Comparison of ENCODE assay signal across 9 mouse cellular contexts in genomic region chr19:8718357-8718756, GRCm38 (mm10). TPM values are rescaled to one million over a fixed set of nuclear protein-coding genes. Genes with fewer than 3 reads are reported as not detected.
DNase-seq lines count a peak whose midpoint lies in the region; ATAC-seq and TF ChIP-seq lines count a peak whose summit lies in the region.
"Had no signal": no experiment of that assay in that cellular context is flagged by ENCODE, and none has a peak within 500 bp of the region (broad histone marks: within the 10 kb centered on the region; RNA-seq: fewer than 3 reads in every experiment).

No protein-coding gene starts in this region.

- peaks cover 74% of the 10 kb centered on the region for H3K4me1 ChIP-seq in G1E (ENCODE audit: insufficient read depth, low read depth, low read length)
- H3K4me1 ChIP-seq in liver, embryonic 15.5 days (replicated peaks) = peaks cover 74% of the 10 kb centered on the region

- ATAC-seq in G1E (ENCODE audit: extremely low read depth, insufficient number of reproducible peaks, low FRiP score, poor library complexity, severe bottlenecking) = no peak
- no peak for ATAC-seq in liver, embryonic 15.5 days (ENCODE audit: insufficient read depth)

- no peak overlapping the region for H3K9ac ChIP-seq in liver, embryonic 15.5 days
- H3K9ac ChIP-seq: neural tube, embryonic 13.5 days had no signal

- no peaks in the 10 kb centered on the region for H3K27me3 ChIP-seq in G1E (ENCODE audit: insufficient read depth, low read length)
- H3K27me3 ChIP-seq in liver, embryonic 15.5 days = no peaks in the 10 kb centered on the region
- H3K27me3 ChIP-seq: neural tube, embryonic 13.5 days had no signal

- no peak overlapping the region for H3K4me3 ChIP-seq in G1E (ENCODE audit: low read depth, low read length)
- H3K4me3 ChIP-seq in liver, embryonic 15.5 days (replicated peaks) = no peak overlapping the region
- H3K4me3 ChIP-seq: neural tube, embryonic 13.5 days had no signal

- H3K36me3 ChIP-seq in G1E (replicated peaks) = peaks cover 16% of the 10 kb centered on the region
- H3K36me3 ChIP-seq in liver, embryonic 15.5 days (replicated peaks) = no peaks in the 10 kb centered on the region
- H3K36me3 ChIP-seq: neural tube, embryonic 13.5 days had no signal

- 41% methylated on average over 3 of the region's 3 CpGs for WGBS in liver, embryonic 15.5 days (ENCODE audit: insufficient replicate concordance)

- peak; percentile 52 for DNase-seq in left cerebral cortex, postnatal 4 days
- DNase-seq in left cerebral cortex, adult 11 months (ENCODE audit: low spot score) = no peak
- DNase-seq in G1E (ENCODE audit: low spot score) = no peak
- peak; percentile 67 for DNase-seq in adrenal gland, adult 2 months
- peak; percentile 73 for DNase-seq in forelimb bud, embryonic 11.5 days (ENCODE audit: low read depth, low spot score)
- peak; percentile 66 for DNase-seq in spleen, adult 12 weeks (ENCODE audit: low spot score)

- peak; percentile 77 for TF ChIP-seq CTCF in G1E (IDR thresholded peaks at IDR 0.05; ENCODE audit: low read depth, low read length)

- H3K27ac ChIP-seq in liver, embryonic 15.5 days (replicated peaks) = peak overlapping the region; percentile 97
- H3K27ac ChIP-seq: neural tube, embryonic 13.5 days had no signal

- no peaks in the 10 kb centered on the region for H3K9me3 ChIP-seq in G1E (replicated peaks)
- H3K9me3 ChIP-seq in liver, embryonic 15.5 days (replicated peaks) = no peaks in the 10 kb centered on the region
- H3K9me3 ChIP-seq: neural tube, embryonic 13.5 days had no signal

- intact Hi-C loops in left cerebral cortex, postnatal 4 days (cut with DNase I) = no loop called here

- no peak overlapping the region for H3K4me2 ChIP-seq in liver, embryonic 15.5 days
- H3K4me2 ChIP-seq: neural tube, embryonic 13.5 days had no signal

RNA-seq across cellular contexts. Expression of gene Slc3a2, which starts 4.8 kb away (rescaled TPM):
- total RNA-seq in left cerebral cortex, postnatal 4 days (2021) = 100 to 1,000 TPM; 166 to 179 TPM
- total RNA-seq in G1E (2014; fragmentation: Nextera tagmentation) = 288 and 317 TPM in 2 replicates
- total RNA-seq in G1E (2017) = 217 and 282 TPM in 2 replicates
- 232 and 240 TPM in 2 replicates for polyA plus RNA-seq in G1E (2012)
- total RNA-seq in adrenal gland, adult 2 months (2021) = 100 to 1,000 TPM; 202 to 548 TPM
- polyA plus RNA-seq in adrenal gland, adult 2 months (2012; rRNA removed) = 162 and 192 TPM in 2 replicates
- polyA plus RNA-seq in liver, embryonic 15.5 days (2015; fragmentation: Nextera tagmentation; extraction: Ambion mirVana) = 124 and 132 TPM in 2 replicates

RNA-seq across cellular contexts. Expression of gene Wdr74, which starts 17.3 kb away (rescaled TPM):
- 10 to 100 TPM; 55.9 to 56.5 TPM for total RNA-seq in left cerebral cortex, postnatal 4 days (2021)
- total RNA-seq in G1E (2014; fragmentation: Nextera tagmentation) (124 and 180 TPM in 2 replicates), G1E (2017) (75.0 and 135 TPM in 2 replicates)
- 37.8 and 46.5 TPM in 2 replicates for polyA plus RNA-seq in G1E (2012)
- total RNA-seq in adrenal gland, adult 2 months (2021) = 10 to 100 TPM; 54.3 to 77.1 TPM
- polyA plus RNA-seq in adrenal gland, adult 2 months (2012; rRNA removed) = 23.4 and 24.0 TPM in 2 replicates
- 48.8 and 53.0 TPM in 2 replicates for polyA plus RNA-seq in liver, embryonic 15.5 days (2015; fragmentation: Nextera tagmentation; extraction: Ambion mirVana)

RNA-seq across cellular contexts. Expression of gene 1700092M07Rik, which starts 22.2 kb away (rescaled TPM):
- 1 to 10 TPM; 2.7 to 2.8 TPM for total RNA-seq in left cerebral cortex, postnatal 4 days (2021)
- total RNA-seq in G1E (2014; fragmentation: Nextera tagmentation) (2.5 and 5.3 TPM in 2 replicates), G1E (2017) (3.3 and 4.5 TPM in 2 replicates)
- 0.81 and 0.99 TPM in 2 replicates for polyA plus RNA-seq in G1E (2012)
- total RNA-seq in adrenal gland, adult 2 months (2021) = under 1 TPM; 0.79 to 0.84 TPM
- polyA plus RNA-seq in adrenal gland, adult 2 months (2012; rRNA removed) = not detected in 2 replicates
- 0.43 and 0.62 TPM in 2 replicates for polyA plus RNA-seq in liver, embryonic 15.5 days (2015; fragmentation: Nextera tagmentation; extraction: Ambion mirVana)
- polyA plus RNA-seq: heart, embryonic 14.5 days had no signal

RNA-seq across cellular contexts. Expression of gene Stx5a, which starts 22.9 kb away (rescaled TPM):
- 10 to 100 TPM; 70.8 to 77.5 TPM for total RNA-seq in left cerebral cortex, postnatal 4 days (2021)
- 61.1 and 84.0 TPM in 2 replicates for total RNA-seq in G1E (2014; fragmentation: Nextera tagmentation)
- total RNA-seq in G1E (2017) = 62.8 and 73.2 TPM in 2 replicates
- 12.9 and 13.2 TPM in 2 replicates for polyA plus RNA-seq in G1E (2012)
- 10 to 100 TPM; 80.4 to 95.4 TPM for total RNA-seq in adrenal gland, adult 2 months (2021)
- 67.1 and 73.5 TPM in 2 replicates for polyA plus RNA-seq in adrenal gland, adult 2 months (2012; rRNA removed)
- polyA plus RNA-seq in liver, embryonic 15.5 days (2015; fragmentation: Nextera tagmentation; extraction: Ambion mirVana) = 53.5 and 53.8 TPM in 2 replicates

RNA-seq across cellular contexts. Expression of gene Nxf1, which starts 38.5 kb away (rescaled TPM):
- 100 to 1,000 TPM; 105 to 110 TPM for total RNA-seq in left cerebral cortex, postnatal 4 days (2021)
- total RNA-seq in G1E (2014; fragmentation: Nextera tagmentation) (445 and 456 TPM in 2 replicates), G1E (2017) (175 and 184 TPM in 2 replicates)
- 35.9 and 39.7 TPM in 2 replicates for polyA plus RNA-seq in G1E (2012)
- 100 to 1,000 TPM; 102 to 165 TPM for total RNA-seq in adrenal gland, adult 2 months (2021)
- polyA plus RNA-seq in adrenal gland, adult 2 months (2012; rRNA removed) = 43.4 and 48.0 TPM in 2 replicates
- 81.2 and 91.6 TPM in 2 replicates for polyA plus RNA-seq in liver, embryonic 15.5 days (2015; fragmentation: Nextera tagmentation; extraction: Ambion mirVana)

Comparison
In these comparisons a context has a peak if more than half of its experiments do, and no peak if none do; other contexts are left out.
1. DNase-seq: peak in left cerebral cortex, postnatal 4 days (single experiment), adrenal gland, adult 2 months (single experiment), forelimb bud, embryonic 11.5 days (single experiment) and spleen, adult 12 weeks (single experiment); none in left cerebral cortex, adult 11 months (single experiment) and G1E (single experiment).